Mouse (Mus musculus) duodenum, adult 2 months (tissue): ENCODE results near the gene E2f6. TPM values are rescaled to one million over a fixed set of nuclear protein-coding genes. Genes with fewer than 3 reads are reported as not detected.

Experiments
- polyA plus RNA-seq: library from polyadenylated mRNA; depleted of rRNA; stranded (reverse); fragments of >200 nt; gene quantifications from 2 replicates; pipeline ENCODE4 v1.2.3, GENCODE M21; 2012; ENCODE audit warnings: low replicate concordance; rRNA removed

The E2f6 gene
- 5.4 and 7.0 TPM in 2 replicates for polyA plus RNA-seq

DNA sequence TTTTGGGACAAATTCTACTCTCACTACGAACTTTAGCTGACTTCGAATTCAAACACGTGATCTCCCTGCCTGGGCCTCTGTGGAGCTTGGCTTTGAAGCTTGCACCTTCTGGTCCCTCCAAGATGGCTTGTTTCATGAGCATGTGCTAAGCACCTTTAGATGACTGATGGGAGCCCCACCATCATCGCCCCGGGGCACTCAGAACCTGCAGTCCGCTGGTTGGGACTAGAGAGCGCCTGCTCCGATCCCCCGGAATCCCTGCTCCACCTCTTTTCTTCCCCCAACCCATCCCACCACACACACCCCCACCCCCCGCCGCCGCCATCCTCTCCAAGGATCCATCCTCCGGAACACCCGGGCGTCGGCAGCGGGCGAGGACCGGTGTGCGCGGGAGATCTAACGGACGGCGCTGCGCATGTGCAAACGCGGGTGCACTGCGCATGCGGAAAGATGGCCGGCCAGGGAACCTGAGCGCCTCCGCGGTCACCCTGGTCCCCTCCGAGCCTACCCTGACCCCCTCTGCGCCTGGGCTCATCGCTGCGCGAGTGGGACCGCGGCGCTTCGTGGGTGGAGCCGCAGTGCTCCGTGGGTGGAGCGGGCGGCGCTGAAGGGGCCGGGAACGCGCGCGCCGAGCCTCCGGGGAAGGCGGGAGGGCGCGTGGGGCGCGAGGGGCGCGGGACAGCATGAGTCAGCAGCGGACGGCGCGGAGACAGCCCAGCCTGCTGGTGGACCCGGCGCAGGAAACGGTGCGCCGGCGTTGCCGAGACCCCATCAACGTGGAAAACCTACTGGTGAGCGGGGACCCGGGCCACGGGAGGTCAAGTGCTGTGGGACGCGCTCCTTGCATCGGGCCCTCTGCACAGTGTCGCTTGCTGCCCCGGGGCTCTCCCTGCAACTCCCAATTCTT, at the start of gene E2f6:
TSS of gene E2f6 (plus strand) at position 439 of the 907 bp plus-strand sequence.

DNA sequence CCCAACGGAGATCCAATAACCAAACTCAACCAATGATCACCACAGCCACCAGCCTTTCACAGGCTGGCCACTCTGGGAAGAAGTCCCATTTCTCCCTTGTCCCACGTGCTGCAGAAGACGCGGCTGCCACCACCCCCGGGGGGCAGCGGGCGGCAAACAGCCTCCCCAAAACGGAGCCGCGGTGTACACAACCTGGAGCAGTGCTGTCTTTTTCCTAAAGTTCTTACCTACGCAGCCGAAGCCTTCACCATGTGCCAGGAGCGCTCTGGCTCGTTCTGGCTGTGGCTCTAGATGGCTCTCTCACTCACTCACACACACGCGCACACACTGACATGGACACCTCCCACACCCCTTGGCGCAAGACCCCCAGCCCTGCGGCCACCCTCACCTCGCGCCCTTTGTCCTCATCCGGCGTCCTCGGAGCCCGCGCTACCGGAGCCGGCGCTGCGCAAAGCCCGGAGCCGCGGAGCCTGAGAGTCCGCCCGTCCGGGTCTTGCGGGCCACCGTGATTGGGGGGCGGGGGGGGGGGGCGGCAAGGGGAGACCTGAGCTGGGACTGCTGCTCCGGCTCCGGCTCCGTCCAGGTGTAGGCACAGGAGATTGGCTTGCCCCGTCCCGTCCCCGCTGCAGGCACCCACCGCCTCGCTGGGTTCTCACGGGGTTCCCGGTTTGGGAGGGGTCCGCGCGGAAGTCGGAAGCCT, 10.4 kb upstream of the E2f6 start, which contains the start of gene Greb1:
TSS of gene Greb1 (minus strand) at position 628 of the 700 bp plus-strand sequence.

Other genes with a start within 250 kb of the E2f6 start
- 2.6 and 3.6 TPM in 2 replicates for gene Lpin1, start 200.0 kb upstream of the E2f6 start, polyA plus RNA-seq
- 0.46 and 3.9 TPM in 2 replicates for gene Ntsr2, start 157.6 kb upstream of the E2f6 start, polyA plus RNA-seq
- 2.1 and 3.0 TPM in 2 replicates for gene Greb1, start 10.1 kb upstream of the E2f6 start, polyA plus RNA-seq
- 1.2 and 1.4 TPM in 2 replicates for gene Rock2, start 83.9 kb downstream of the E2f6 start, polyA plus RNA-seq
- gene Pqlc3, start 189.4 kb downstream of the E2f6 start, polyA plus RNA-seq = 63.0 and 72.8 TPM in 2 replicates
- 0.45 and 0.54 TPM in 2 replicates for gene 2410004P03Rik, start 200.8 kb downstream of the E2f6 start, polyA plus RNA-seq